Mouse (Mus musculus) neural tube, embryonic 12.5 days (tissue): ENCODE measurements around the gene Dmgdh. TPM values are rescaled to one million over a fixed set of nuclear protein-coding genes. Genes with fewer than 3 reads are reported as not detected.

Source experiments
- ATAC-seq: fragments of 200-750 bp; cut with Nextera tagmentation; 2 replicates; pipeline ENCODE4 v1.8.0; 2017; ENCODE audit warnings: low read depth, mild to moderate bottlenecking, moderate TSS enrichment, moderate library complexity; ENCODE audit not compliant: low FRiP score
- H3K27ac ChIP-seq: fragments of 300-500 bp; sonication (generic); 2 replicates; pipeline ENCODE4 v1.5.1; 2016
- H3K27me3 ChIP-seq: fragments of 300-500 bp; sonication (generic); replicated peaks from 2 replicates; pipeline ENCODE4 v1.6.1; 2016; ENCODE audit warnings: mild to moderate bottlenecking
- H3K36me3 ChIP-seq: fragments of 300-500 bp; sonication (generic); 2 replicates; pipeline ENCODE4 v1.6.1; 2016; ENCODE audit warnings: mild to moderate bottlenecking
- H3K4me1 ChIP-seq: fragments of 300-500 bp; sonication (generic); 2 replicates; pipeline ENCODE4 v1.6.1; 2016
- H3K4me2 ChIP-seq: fragments of 300-500 bp; sonication (generic); replicated peaks from 2 replicates; pipeline ENCODE4 v1.6.1; 2016; ENCODE audit warnings: mild to moderate bottlenecking
- H3K4me3 ChIP-seq: fragments of 300-500 bp; sonication (generic); 2 replicates; pipeline ENCODE4 v1.5.1; 2016
- H3K9ac ChIP-seq: fragments of 300-500 bp; sonication (generic); 2 replicates; pipeline ENCODE4 v1.6.1; 2016; ENCODE audit warnings: mild to moderate bottlenecking
- H3K9me3 ChIP-seq: fragments of 300-500 bp; sonication (generic); 2 replicates; pipeline ENCODE4 v1.6.1; 2016; ENCODE audit warnings: mild to moderate bottlenecking
- WGBS: fragments of 180-500 bp; shearing (Covaris S2); methylation state at CpG from one replicate; pipeline ENCODE4 v1.1.7; 2016; 5-methylcytosine and 5-hydroxymethylcytosine counted together
- polyA plus RNA-seq: library from polyadenylated mRNA; unstranded; fragments of >200 nt; fragmentation: Nextera tagmentation; extraction: Ambion mirVana; gene quantifications from 2 replicates; pipeline ENCODE4 v1.2.1, GENCODE M21; 2016

Dmgdh gene
- polyA plus RNA-seq, 1 experiment from 2014 or later, result 0.06 TPM

DNA sequence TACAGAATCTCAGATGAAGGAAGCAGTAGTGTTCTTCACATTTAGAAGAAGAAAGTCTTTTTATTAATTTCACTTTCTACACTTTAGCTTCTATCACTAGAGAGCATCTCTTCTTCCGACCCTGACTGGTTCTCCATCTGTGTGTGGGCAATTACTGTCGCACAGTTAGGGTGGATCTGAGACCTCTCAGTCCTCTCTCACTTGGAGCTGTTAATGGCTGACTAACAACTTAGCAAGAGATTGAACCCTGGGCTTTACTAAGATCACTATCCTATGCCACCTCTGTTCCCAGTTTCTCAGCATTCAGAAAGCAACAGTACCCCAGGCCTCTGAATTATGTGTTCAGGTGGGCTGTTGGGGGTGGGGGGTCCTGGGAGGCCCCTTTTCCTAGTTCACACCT, 937 bp upstream of the Dmgdh start:
- H3K27me3 ChIP-seq, result peaks cover 12% of the 10 kb centered on the region; the same call in 1 of the 2 replicates
- no peaks in the 10 kb centered on the region for H3K9me3 ChIP-seq
- H3K27ac ChIP-seq, result no peak overlapping the region
- H3K4me2 ChIP-seq, result no peak overlapping the region
- no peak overlapping the region for H3K9ac ChIP-seq
- 60% methylated on average over 2 of the region's 2 CpGs for WGBS
- ATAC-seq, result no peak
- no peaks in the 10 kb centered on the region for H3K4me1 ChIP-seq
- no peak overlapping the region for H3K4me3 ChIP-seq
- no peaks in the 10 kb centered on the region for H3K36me3 ChIP-seq

DNA sequence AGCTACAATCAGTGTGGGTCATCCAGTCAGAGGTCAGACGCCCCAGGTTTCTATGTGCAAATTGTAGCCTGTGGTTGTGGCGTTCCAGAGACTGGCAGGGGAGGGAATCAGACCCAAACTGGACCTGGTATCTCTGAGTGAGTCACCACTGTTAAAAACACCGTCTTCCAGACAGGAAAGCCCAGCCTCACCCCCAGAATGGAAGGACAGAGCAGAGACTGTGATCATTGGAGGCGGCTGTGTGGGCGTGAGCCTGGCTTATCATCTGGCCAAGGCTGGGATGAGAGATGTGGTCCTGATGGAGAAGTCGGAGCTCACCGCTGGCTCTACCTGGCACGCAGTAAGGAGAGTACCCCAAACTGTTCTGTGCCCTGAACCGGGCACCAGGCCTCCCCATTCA, 2.6 kb downstream of the Dmgdh start:
- H3K27me3 ChIP-seq, result peaks cover 12% of the 10 kb centered on the region; the same call in 1 of the 2 replicates
- ATAC-seq, result no peak
- no peak overlapping the region for H3K27ac ChIP-seq
- WGBS, result 88% methylated on average over 9 of the region's 9 CpGs
- H3K9ac ChIP-seq, result no peak overlapping the region
- H3K36me3 ChIP-seq, result no peaks in the 10 kb centered on the region
- no peak overlapping the region for H3K4me2 ChIP-seq
- no peaks in the 10 kb centered on the region for H3K4me1 ChIP-seq
- H3K9me3 ChIP-seq, result no peaks in the 10 kb centered on the region
- H3K4me3 ChIP-seq, result no peak overlapping the region

GRCm38 (mm10) chr13:93683336-93683735, 9.1 kb downstream of the Dmgdh start:
- Histone ChIP-seq H3K4me1 (no peaks in the 10 kb centered on the region), H3K36me3 (no peaks in the 10 kb centered on the region), H3K27me3 (no peaks in the 10 kb centered on the region), H3K9ac (no peak overlapping the region), H3K27ac (no peak overlapping the region), H3K9me3 (no peaks in the 10 kb centered on the region), H3K4me2 (no peak overlapping the region), H3K4me3 (no peak overlapping the region)
- ATAC-seq, result no peak

- no peak for ATAC-seq
- Histone ChIP-seq H3K4me1 (no peaks in the 10 kb centered on the region), H3K27ac (no peak overlapping the region), H3K36me3 (no peaks in the 10 kb centered on the region), H3K4me3 (no peak overlapping the region), H3K9ac (no peak overlapping the region), H3K4me2 (no peak overlapping the region), H3K27me3 (no peaks in the 10 kb centered on the region), H3K9me3 (no peaks in the 10 kb centered on the region)
- 78% methylated on average over 4 of the region's 4 CpGs for WGBS
Measured at GRCm38 (mm10) chr13:93685226-93685625, 11.0 kb downstream of the Dmgdh start.

- WGBS, result 6% methylated on average over 5 of the region's 5 CpGs
- Histone ChIP-seq H3K36me3 (no peaks in the 10 kb centered on the region), H3K9ac (no peak overlapping the region), H3K27ac (no peak overlapping the region), H3K4me2 (no peak overlapping the region), H3K9me3 (no peaks in the 10 kb centered on the region), H3K4me3 (no peak overlapping the region), H3K27me3 (no peaks in the 10 kb centered on the region), H3K4me1 (no peaks in the 10 kb centered on the region)
- ATAC-seq, result no peak
Measured at GRCm38 (mm10) chr13:93687321-93687720, 13.1 kb downstream of the Dmgdh start.

- no peak overlapping the region for H3K4me3 ChIP-seq
- H3K9ac ChIP-seq, result no peak overlapping the region
- H3K27ac ChIP-seq, result no peak overlapping the region
- no peak for ATAC-seq
- no peak overlapping the region for H3K4me2 ChIP-seq
- no peaks in the 10 kb centered on the region for H3K36me3 ChIP-seq
- H3K27me3 ChIP-seq, result no peaks in the 10 kb centered on the region
- no peaks in the 10 kb centered on the region for H3K9me3 ChIP-seq
- 93% methylated on average over 3 of the region's 3 CpGs for WGBS
- no peaks in the 10 kb centered on the region for H3K4me1 ChIP-seq
Measured at GRCm38 (mm10) chr13:93689566-93689965, 15.3 kb downstream of the Dmgdh start.

DNA sequence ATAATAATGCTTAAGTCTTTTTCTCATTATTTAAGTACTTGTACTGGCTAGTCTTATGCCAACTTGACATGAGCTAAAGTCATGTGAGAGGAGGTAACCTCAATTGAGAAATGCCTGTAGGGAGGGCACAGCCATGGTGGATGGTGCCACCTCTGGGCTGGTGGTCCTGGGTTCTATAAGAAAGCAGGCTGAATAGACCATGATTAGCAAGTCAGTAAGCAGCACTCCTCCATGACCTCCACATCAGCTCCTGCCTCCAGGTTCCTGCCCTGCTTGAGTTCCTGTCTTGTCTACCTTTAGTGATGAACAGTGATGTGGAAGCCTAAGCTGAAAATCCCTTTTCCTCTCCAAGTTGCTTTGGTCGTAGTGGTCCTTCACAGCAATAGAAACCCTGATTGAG, 16.6 kb downstream of the Dmgdh start:
- H3K9ac ChIP-seq, result no peak overlapping the region
- H3K4me3 ChIP-seq, result no peak overlapping the region
- H3K4me1 ChIP-seq, result no peaks in the 10 kb centered on the region
- no peak overlapping the region for H3K4me2 ChIP-seq
- no peaks in the 10 kb centered on the region for H3K27me3 ChIP-seq
- H3K9me3 ChIP-seq, result no peaks in the 10 kb centered on the region
- H3K27ac ChIP-seq, result no peak overlapping the region
- H3K36me3 ChIP-seq, result no peaks in the 10 kb centered on the region
- WGBS, result 92% methylated on average over 1 of the region's 1 CpGs
- ATAC-seq, result no peak

- H3K4me3 ChIP-seq, result no peak overlapping the region
- H3K27ac ChIP-seq, result no peak overlapping the region
- no peaks in the 10 kb centered on the region for H3K36me3 ChIP-seq
- no peak overlapping the region for H3K4me2 ChIP-seq
- no peak for ATAC-seq
- 87% methylated on average over 6 of the region's 6 CpGs for WGBS
- no peak overlapping the region for H3K9ac ChIP-seq
- H3K27me3 ChIP-seq, result no peaks in the 10 kb centered on the region
- no peaks in the 10 kb centered on the region for H3K4me1 ChIP-seq
- no peaks in the 10 kb centered on the region for H3K9me3 ChIP-seq
Measured at GRCm38 (mm10) chr13:93698866-93699265, 24.6 kb downstream of the Dmgdh start.

DNA sequence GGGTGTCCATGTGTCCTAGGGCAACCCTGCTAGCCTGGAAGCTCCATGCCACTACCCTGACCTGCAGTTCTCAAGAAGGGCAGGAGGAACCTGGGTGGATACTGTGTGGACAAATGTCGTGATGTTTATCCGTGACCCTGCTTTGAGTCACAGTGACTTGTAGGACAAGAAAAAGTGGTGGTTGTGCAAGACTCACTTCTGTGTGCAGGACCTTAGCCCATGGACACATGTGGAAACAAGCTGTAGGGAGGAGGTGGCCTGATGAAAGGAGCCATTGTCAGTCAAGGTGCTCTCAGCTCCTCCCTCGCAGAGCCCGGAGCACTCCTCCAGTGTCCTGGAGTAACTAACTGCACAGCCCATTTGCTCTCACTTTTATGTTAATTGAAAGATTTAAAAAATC, 31.5 kb downstream of the Dmgdh start:
- H3K27me3 ChIP-seq, result no peaks in the 10 kb centered on the region
- no peak overlapping the region for H3K4me2 ChIP-seq
- no peak overlapping the region for H3K4me3 ChIP-seq
- 85% methylated on average over 4 of the region's 4 CpGs for WGBS
- no peak overlapping the region for H3K9ac ChIP-seq
- no peak for ATAC-seq
- H3K4me1 ChIP-seq, result no peaks in the 10 kb centered on the region
- H3K27ac ChIP-seq, result no peak overlapping the region
- no peaks in the 10 kb centered on the region for H3K36me3 ChIP-seq
- no peaks in the 10 kb centered on the region for H3K9me3 ChIP-seq

- Histone ChIP-seq H3K9ac (no peak overlapping the region), H3K4me3 (no peak overlapping the region), H3K4me1 (no peaks in the 10 kb centered on the region), H3K4me2 (no peak overlapping the region), H3K36me3 (no peaks in the 10 kb centered on the region), H3K9me3 (no peaks in the 10 kb centered on the region), H3K27me3 (no peaks in the 10 kb centered on the region), H3K27ac (no peak overlapping the region)
- 90% methylated on average over 4 of the region's 4 CpGs for WGBS
- no peak for ATAC-seq
Measured at GRCm38 (mm10) chr13:93707271-93707670, 33.0 kb downstream of the Dmgdh start.

DNA sequence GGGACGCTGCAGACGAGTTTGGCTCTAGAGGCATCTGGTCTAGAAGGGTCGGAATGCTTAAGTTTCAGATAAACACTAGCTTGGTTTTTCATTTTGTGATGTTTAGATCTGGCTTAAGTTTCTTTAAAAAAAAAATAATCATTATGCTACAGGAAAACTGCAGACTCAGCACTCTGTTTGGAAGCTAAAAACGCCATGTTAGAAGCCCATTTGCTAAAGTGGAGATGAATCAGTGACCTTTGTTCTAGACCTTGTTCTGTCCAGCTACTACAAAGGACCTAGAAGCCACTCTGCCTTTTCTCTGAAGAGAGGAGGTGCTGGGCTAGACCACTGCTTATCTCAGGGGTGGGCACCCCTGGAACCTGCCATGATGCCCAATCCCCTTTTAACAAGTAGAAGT, 36.1 kb downstream of the Dmgdh start:
- Histone ChIP-seq H3K27me3 (no peaks in the 10 kb centered on the region), H3K27ac (no peak overlapping the region), H3K36me3 (no peaks in the 10 kb centered on the region), H3K4me3 (no peak overlapping the region), H3K4me2 (no peak overlapping the region), H3K9me3 (no peaks in the 10 kb centered on the region), H3K4me1 (no peaks in the 10 kb centered on the region), H3K9ac (no peak overlapping the region)
- no peak for ATAC-seq
- 90% methylated on average over 4 of the region's 4 CpGs for WGBS

DNA sequence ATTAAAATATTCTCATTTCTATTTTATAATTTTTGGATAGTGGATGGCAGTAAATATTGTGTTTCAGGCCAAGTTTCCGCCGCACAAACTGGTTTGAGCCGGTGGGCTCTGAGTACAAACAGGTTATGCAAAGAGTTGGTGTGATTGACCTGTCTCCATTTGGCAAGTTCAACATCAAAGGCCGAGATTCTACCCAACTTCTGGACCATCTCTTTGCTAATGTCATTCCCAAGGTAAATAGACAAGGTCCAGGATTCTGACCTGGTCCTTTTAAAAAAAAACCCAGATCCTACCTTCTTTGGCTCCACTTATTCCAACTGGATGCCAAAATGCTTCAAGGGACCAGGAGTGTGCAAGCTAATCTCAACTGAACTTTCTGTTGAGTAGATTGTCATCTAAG, 37.0 kb downstream of the Dmgdh start:
- H3K27me3 ChIP-seq, result no peaks in the 10 kb centered on the region
- no peak for ATAC-seq
- H3K4me2 ChIP-seq, result no peak overlapping the region
- H3K9ac ChIP-seq, result no peak overlapping the region
- no peak overlapping the region for H3K4me3 ChIP-seq
- no peaks in the 10 kb centered on the region for H3K36me3 ChIP-seq
- no peaks in the 10 kb centered on the region for H3K9me3 ChIP-seq
- no peaks in the 10 kb centered on the region for H3K4me1 ChIP-seq
- WGBS, result 94% methylated on average over 4 of the region's 4 CpGs
- no peak overlapping the region for H3K27ac ChIP-seq

DNA sequence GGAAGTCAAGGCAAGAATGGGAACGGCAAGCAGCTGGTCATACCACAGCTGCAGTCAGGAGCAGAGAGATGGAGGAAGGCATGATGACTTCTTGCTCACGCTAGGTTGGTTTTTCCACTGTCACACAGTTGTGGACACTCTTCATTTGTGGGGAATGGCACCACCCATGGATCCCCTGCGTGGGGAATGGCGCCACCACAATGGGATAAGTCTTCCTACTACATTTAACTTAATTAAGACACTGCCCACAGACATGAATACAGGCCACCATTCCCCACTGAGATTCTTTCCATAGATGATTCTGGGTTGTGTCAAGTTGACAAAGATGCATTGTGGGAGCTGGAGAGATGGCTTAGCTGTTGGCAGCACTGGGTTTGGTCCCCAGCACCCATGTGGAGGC, 38.1 kb downstream of the Dmgdh start:
- ATAC-seq, result no peak
- Histone ChIP-seq H3K4me1 (no peaks in the 10 kb centered on the region), H3K27me3 (no peaks in the 10 kb centered on the region), H3K4me2 (no peak overlapping the region), H3K4me3 (no peak overlapping the region), H3K9me3 (no peaks in the 10 kb centered on the region), H3K27ac (no peak overlapping the region), H3K9ac (no peak overlapping the region), H3K36me3 (no peaks in the 10 kb centered on the region)
- 96% methylated on average over 4 of the region's 4 CpGs for WGBS

DNA sequence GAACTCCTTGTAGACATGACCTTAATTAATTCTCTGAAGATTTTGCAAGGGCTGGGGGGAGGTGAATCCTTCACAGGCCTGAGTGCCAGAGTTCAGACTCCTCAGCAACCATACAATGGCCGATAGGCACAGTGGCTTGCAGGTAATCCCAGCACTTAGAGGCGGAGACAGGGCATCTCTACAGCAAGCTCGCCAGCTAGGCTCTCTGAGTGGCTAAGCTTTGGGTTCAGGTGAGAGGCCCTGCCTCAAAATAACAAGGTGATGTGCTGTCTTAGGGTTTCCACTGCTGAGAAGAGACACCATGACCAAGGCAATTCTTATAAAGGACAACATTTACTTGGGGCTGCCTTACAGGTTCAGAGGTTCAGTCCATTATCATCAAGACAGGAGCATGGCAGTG, 39.6 kb downstream of the Dmgdh start:
- WGBS, result 90% methylated on average over 3 of the region's 3 CpGs
- no peaks in the 10 kb centered on the region for H3K4me1 ChIP-seq
- no peaks in the 10 kb centered on the region for H3K27me3 ChIP-seq
- H3K27ac ChIP-seq, result no peak overlapping the region
- no peaks in the 10 kb centered on the region for H3K36me3 ChIP-seq
- no peak overlapping the region for H3K4me2 ChIP-seq
- H3K9me3 ChIP-seq, result no peaks in the 10 kb centered on the region
- no peak overlapping the region for H3K9ac ChIP-seq
- no peak overlapping the region for H3K4me3 ChIP-seq
- ATAC-seq, result no peak
